Comparison of ENCODE assay signal across 17 mouse cellular contexts in the genomic region with DNA sequence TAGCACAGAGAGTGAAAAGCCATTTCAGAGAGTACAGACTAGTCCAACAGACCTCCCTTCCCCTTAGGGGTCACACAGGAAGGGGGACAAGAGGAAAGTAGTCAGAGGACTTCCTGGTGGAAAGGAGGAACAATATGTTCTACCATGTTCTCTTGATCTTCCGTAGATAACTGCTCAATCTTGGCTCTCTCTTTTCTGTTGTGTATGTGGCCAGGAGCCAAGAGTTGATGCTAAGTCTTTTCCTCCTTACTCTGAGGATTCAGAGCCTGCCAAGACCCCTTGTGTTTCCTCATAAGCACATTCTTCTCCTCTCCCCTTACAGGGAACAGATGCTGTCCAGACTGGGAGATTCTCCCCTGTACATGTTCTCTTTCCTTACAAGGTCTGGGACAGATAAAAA.
DNase-seq lines count a peak whose midpoint lies in the region; ATAC-seq and TF ChIP-seq lines count a peak whose summit lies in the region.
"Had no signal": no experiment of that assay in that cellular context is flagged by ENCODE, and none has a peak within 500 bp of the region (broad histone marks: within the 10 kb centered on the region; RNA-seq: fewer than 3 reads in every experiment).

No protein-coding gene starts in this region.

- H3K27me3 ChIP-seq in heart, postnatal 0 days (ENCODE audit: control insufficient read depth, insufficient read depth, low read length), result no peaks in the 10 kb centered on the region
- H3K27me3 ChIP-seq in heart, embryonic 10.5 days (ENCODE audit: insufficient read depth, poor library complexity, severe bottlenecking), result no peaks in the 10 kb centered on the region
- no peaks in the 10 kb centered on the region for H3K27me3 ChIP-seq in lung, embryonic 14.5 days (ENCODE audit: insufficient read depth, low read length)
- no peaks in the 10 kb centered on the region for H3K27me3 ChIP-seq in limb, embryonic 15.5 days

- H3K4me3 ChIP-seq in heart, postnatal 0 days (ENCODE audit: low read depth, low read length), result no peak overlapping the region
- no peak overlapping the region for H3K4me3 ChIP-seq in heart, embryonic 10.5 days
- H3K4me3 ChIP-seq in lung, embryonic 14.5 days (ENCODE audit: low read depth, low read length), result no peak overlapping the region
- no peak overlapping the region for H3K4me3 ChIP-seq in limb, embryonic 15.5 days
- H3K4me3 ChIP-seq: erythroblast, embryonic 14.5 days; heart, adult 2 months; left cerebral cortex, adult 2 months had no signal

- peak; percentile 44 for DNase-seq in heart, postnatal 0 days (ENCODE audit: low spot score)
- no peak for DNase-seq in heart, embryonic 10.5 days (ENCODE audit: low spot score)
- DNase-seq in lung, embryonic 14.5 days, result peak; percentile 72
- DNase-seq in lung, adult 18-20 months, result no peak
- peak; percentile 3 for DNase-seq in lung, postnatal 36 days
- no peak for DNase-seq in layer of hippocampus, adult 9-10 months (ENCODE audit: low spot score)
- DNase-seq: adrenal gland, adult 8-10 months; cerebellum, adult 9-10 months; embryo, embryonic 11 days; forebrain, postnatal 0 days; heart, adult 2 months; liver; midbrain, embryonic 14.5 days had no signal

- peak overlapping the region; percentile 18; the same call in 1 of the 2 replicates for H3K27ac ChIP-seq in heart, postnatal 0 days (ENCODE audit: low read depth)
- no peak overlapping the region for H3K27ac ChIP-seq in heart, embryonic 10.5 days
- peak overlapping the region; percentile 7; the same call in 1 of the 2 replicates for H3K27ac ChIP-seq in lung, embryonic 14.5 days (ENCODE audit: low read depth)
- no peak overlapping the region for H3K27ac ChIP-seq in limb, embryonic 15.5 days
- H3K27ac ChIP-seq: heart, adult 2 months; left cerebral cortex, adult 2 months had no signal

- TF ChIP-seq CTCF in heart, postnatal 0 days (IDR thresholded peaks at IDR 0.05; ENCODE audit: low read depth), result no peak
- TF ChIP-seq CTCF in lung, embryonic 14.5 days (IDR thresholded peaks at IDR 0.05; ENCODE audit: low read depth), result no peak

- H3K36me3 ChIP-seq in heart, postnatal 0 days (replicated peaks; ENCODE audit: control insufficient read depth, insufficient read depth, low read length), result no peaks in the 10 kb centered on the region
- no peaks in the 10 kb centered on the region for H3K36me3 ChIP-seq in heart, embryonic 10.5 days
- no peaks in the 10 kb centered on the region for H3K36me3 ChIP-seq in lung, embryonic 14.5 days (ENCODE audit: insufficient read depth)
- H3K36me3 ChIP-seq in limb, embryonic 15.5 days, result no peaks in the 10 kb centered on the region
- H3K36me3 ChIP-seq: G1E had no signal

- H3K4me1 ChIP-seq in heart, postnatal 0 days (ENCODE audit: control insufficient read depth, insufficient read depth), result no peaks in the 10 kb centered on the region
- H3K4me1 ChIP-seq in heart, embryonic 10.5 days, result no peaks in the 10 kb centered on the region
- no peaks in the 10 kb centered on the region for H3K4me1 ChIP-seq in lung, embryonic 14.5 days (ENCODE audit: insufficient read depth)
- no peaks in the 10 kb centered on the region for H3K4me1 ChIP-seq in limb, embryonic 15.5 days

- no peaks in the 10 kb centered on the region for H3K9me3 ChIP-seq in heart, postnatal 0 days (replicated peaks; ENCODE audit: control insufficient read depth, low read length)
- H3K9me3 ChIP-seq in heart, embryonic 10.5 days, result no peaks in the 10 kb centered on the region
- no peaks in the 10 kb centered on the region for H3K9me3 ChIP-seq in lung, embryonic 14.5 days (ENCODE audit: low read depth, low read length)
- no peaks in the 10 kb centered on the region for H3K9me3 ChIP-seq in limb, embryonic 15.5 days
- H3K9me3 ChIP-seq: G1E had no signal

- TF ChIP-seq EP300 in heart, postnatal 0 days (IDR thresholded peaks at IDR 0.05; ENCODE audit: low read depth), result peak; percentile 72; the same call in 1 of the 2 replicates

- 56% methylated on average over 1 of the region's 1 CpGs for WGBS in heart, postnatal 0 days
- WGBS in heart, embryonic 10.5 days, result 93% methylated on average over 1 of the region's 1 CpGs
- WGBS in lung, embryonic 14.5 days, result 36% methylated on average over 1 of the region's 1 CpGs
- 56% methylated on average over 1 of the region's 1 CpGs for WGBS in limb, embryonic 15.5 days

- no peak overlapping the region for H3K4me2 ChIP-seq in heart, postnatal 0 days (ENCODE audit: low read depth, low read length)
- no peak overlapping the region for H3K4me2 ChIP-seq in lung, embryonic 14.5 days
- H3K4me2 ChIP-seq in limb, embryonic 15.5 days, result no peak overlapping the region

- peak; percentile 55 for ATAC-seq in heart, postnatal 0 days (ENCODE audit: insufficient read depth, low read depth)
- peak; percentile 76; the same call in 1 of the 2 replicates for ATAC-seq in lung, embryonic 14.5 days (ENCODE audit: insufficient read depth)
- peak; percentile 55; the same call in 1 of the 2 replicates for ATAC-seq in limb, embryonic 15.5 days (ENCODE audit: insufficient number of reproducible peaks, low FRiP score, low TSS enrichment, low read depth)
- ATAC-seq: forebrain, postnatal 0 days had no signal

- H3K9ac ChIP-seq in heart, postnatal 0 days (replicated peaks; ENCODE audit: low read depth, low read length), result no peak overlapping the region
- no peak overlapping the region for H3K9ac ChIP-seq in lung, embryonic 14.5 days
- H3K9ac ChIP-seq in limb, embryonic 15.5 days, result no peak overlapping the region
- H3K9ac ChIP-seq: forebrain, postnatal 0 days had no signal

Comparison
In these comparisons a context has a peak if more than half of its experiments do, and no peak if none do; other contexts are left out.
1. DNase-seq: peak in heart, postnatal 0 days (single experiment), lung, embryonic 14.5 days (single experiment) and lung, postnatal 36 days (single experiment); none in heart, embryonic 10.5 days (single experiment), lung, adult 18-20 months (0 of 2) and layer of hippocampus, adult 9-10 months (single experiment).
2. H3K27ac ChIP-seq: peak in heart, postnatal 0 days (single experiment) and lung, embryonic 14.5 days (single experiment); none in heart, embryonic 10.5 days (single experiment) and limb, embryonic 15.5 days (single experiment).
3. Peak in every context shown above with its lines, with median percentiles within 50 percentile points of each other: ATAC-seq.